Mouse (Mus musculus): ENCODE measurements around the gene Gpr87. TPM values are rescaled to one million over a fixed set of nuclear protein-coding genes. Genes with fewer than 3 reads are reported as not detected.

Gene Gpr87
- polyA plus RNA-seq, 1 experiment from 2014 or later: not detected

GRCm38 (mm10) chr3:59210089-59210488, 15.2 kb upstream of the Gpr87 start:
- H3K27me3 ChIP-seq: no peaks in the 10 kb centered on the region
- H3K36me3 ChIP-seq: no peaks in the 10 kb centered on the region
- no peak overlapping the region for H3K4me2 ChIP-seq
- no peaks in the 10 kb centered on the region for H3K9me3 ChIP-seq
- ATAC-seq (ENCODE audit: low read depth): no peak
- no peak overlapping the region for H3K27ac ChIP-seq (replicated peaks)
- WGBS: 79% methylated on average over 8 of the region's 8 CpGs
- no peaks in the 10 kb centered on the region; the same call in 1 of the 2 replicates for H3K4me1 ChIP-seq (replicated peaks)
- H3K9ac ChIP-seq: no peak overlapping the region
- no peak overlapping the region for H3K4me3 ChIP-seq

GRCm38 (mm10) chr3:59208650-59209548, 14.0 kb upstream of the Gpr87 start:
- Histone ChIP-seq H3K4me2 (no peak overlapping the region), H3K9ac (no peak overlapping the region), H3K27ac (replicated peaks) (no peak overlapping the region), H3K9me3 (no peaks in the 10 kb centered on the region), H3K36me3 (no peaks in the 10 kb centered on the region), H3K4me1 (replicated peaks) (no peaks in the 10 kb centered on the region; the same call in 1 of the 2 replicates), H3K27me3 (no peaks in the 10 kb centered on the region), H3K4me3 (no peak overlapping the region)
- ATAC-seq (ENCODE audit: low read depth): peak; percentile 61; the same call in 1 of the 2 replicates
- 65% methylated on average over 4 of the region's 4 CpGs for WGBS

DNA sequence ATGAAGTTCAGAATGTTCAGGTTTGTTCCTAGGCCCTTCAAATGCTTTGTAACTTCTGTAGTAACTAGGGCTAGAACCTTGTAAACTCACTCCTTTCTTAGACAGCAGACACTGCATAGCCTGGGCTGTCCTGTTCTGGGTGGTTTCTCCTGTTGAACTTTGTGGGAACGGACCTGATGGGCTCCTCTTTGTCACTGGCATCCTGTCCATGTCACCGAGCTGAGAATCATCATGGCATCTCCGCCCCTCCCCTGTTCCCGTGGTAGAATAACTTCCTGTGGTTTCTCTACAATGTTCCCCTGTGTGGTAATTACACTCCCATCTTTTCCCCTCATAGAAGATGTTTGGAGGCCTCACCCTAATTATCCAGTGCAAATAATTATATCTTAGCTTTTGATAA, 11.0 kb upstream of the Gpr87 start:
- H3K27ac ChIP-seq (replicated peaks): no peak overlapping the region
- H3K27me3 ChIP-seq: no peaks in the 10 kb centered on the region
- H3K4me2 ChIP-seq: no peak overlapping the region
- no peak overlapping the region for H3K9ac ChIP-seq
- 81% methylated on average over 4 of the region's 4 CpGs for WGBS
- no peaks in the 10 kb centered on the region for H3K36me3 ChIP-seq
- H3K4me3 ChIP-seq: no peak overlapping the region
- H3K9me3 ChIP-seq: no peaks in the 10 kb centered on the region
- H3K4me1 ChIP-seq (replicated peaks): no peaks in the 10 kb centered on the region; the same call in 1 of the 2 replicates
- no peak for ATAC-seq (ENCODE audit: low read depth)

DNA sequence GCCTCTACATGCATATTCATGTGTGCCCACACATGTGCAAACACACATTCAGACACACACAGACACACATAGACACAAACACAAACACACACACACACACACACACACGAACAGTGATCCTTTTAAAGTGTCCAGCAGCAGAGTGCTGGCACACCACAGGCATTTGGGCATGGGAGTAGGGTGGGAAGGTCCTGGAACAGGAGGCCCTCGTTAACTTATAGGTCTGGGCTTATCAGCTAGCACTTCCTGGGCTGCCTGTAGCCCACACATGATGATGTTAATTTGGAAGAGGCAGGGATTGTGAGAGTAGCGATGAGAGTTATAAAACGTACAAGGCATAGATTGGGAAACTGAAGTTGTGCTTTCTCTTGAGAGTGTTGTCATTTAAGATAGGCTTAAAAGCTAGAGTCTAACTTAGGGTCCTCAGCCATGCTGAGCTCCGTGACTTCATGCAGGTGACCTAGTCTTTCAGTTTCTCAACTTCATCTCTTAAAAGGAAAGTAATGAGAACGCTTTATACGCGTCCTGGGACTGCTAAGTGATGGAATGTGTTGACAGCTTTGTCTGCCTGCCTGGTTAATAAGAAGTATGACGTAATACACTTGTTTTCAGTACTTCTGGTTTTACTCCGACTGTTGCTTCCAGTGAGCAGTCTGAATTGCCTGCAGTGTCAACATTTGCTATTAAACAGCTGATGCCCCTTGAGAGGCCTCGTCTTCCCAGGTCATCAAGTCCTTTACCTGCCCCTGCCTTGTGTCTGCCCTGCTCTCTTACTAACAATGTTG, 10.0 kb upstream of the Gpr87 start:
- Histone ChIP-seq H3K27me3 (no peaks in the 10 kb centered on the region), H3K4me2 (no peak overlapping the region), H3K4me1 (replicated peaks) (no peaks in the 10 kb centered on the region; the same call in 1 of the 2 replicates), H3K27ac (replicated peaks) (no peak overlapping the region), H3K36me3 (no peaks in the 10 kb centered on the region), H3K4me3 (no peak overlapping the region), H3K9ac (no peak overlapping the region), H3K9me3 (no peaks in the 10 kb centered on the region)
- 84% methylated on average over 11 of the region's 11 CpGs for WGBS
- no peak for ATAC-seq (ENCODE audit: low read depth)

DNA sequence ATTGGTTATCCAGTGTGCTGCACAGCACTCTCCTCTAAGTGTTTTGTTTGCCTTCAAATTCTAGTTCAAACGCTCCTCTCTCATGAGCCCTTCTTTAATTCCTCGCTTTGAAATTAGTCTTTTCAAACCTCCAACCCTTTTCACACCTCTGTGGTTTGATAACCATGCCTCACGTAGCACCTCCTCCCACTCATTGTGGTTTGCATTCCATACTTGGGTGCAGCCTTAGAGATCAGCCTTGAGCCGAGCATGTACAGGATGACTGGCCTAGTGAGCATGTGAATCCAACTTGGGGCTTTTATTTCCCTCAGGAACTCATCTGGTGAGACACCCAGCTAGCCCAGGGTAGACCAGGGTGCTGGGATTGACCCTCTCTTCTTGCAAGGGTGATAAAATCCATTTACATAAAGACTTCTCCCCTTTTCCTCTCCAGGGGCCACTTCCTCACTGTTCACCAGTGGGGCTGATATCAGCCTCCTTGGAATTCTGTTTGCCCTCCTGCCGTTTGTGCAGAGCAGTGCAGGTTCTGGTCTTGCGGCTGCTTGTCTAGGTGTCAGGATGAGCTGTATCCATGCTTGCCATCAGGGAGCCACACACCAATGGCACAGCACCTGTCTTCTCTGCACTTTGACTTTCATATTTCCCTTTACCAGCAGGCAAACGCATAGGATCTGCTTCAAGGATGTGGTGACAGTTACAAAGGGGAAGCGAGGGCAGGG, 9.1 kb upstream of the Gpr87 start:
- Histone ChIP-seq H3K4me2 (no peak overlapping the region), H3K36me3 (no peaks in the 10 kb centered on the region), H3K4me3 (no peak overlapping the region), H3K4me1 (replicated peaks) (no peaks in the 10 kb centered on the region; the same call in 1 of the 2 replicates), H3K27ac (replicated peaks) (no peak overlapping the region), H3K9ac (no peak overlapping the region), H3K9me3 (no peaks in the 10 kb centered on the region), H3K27me3 (no peaks in the 10 kb centered on the region)
- 80% methylated on average over 8 of the region's 8 CpGs for WGBS
- ATAC-seq (ENCODE audit: low read depth): no peak

DNA sequence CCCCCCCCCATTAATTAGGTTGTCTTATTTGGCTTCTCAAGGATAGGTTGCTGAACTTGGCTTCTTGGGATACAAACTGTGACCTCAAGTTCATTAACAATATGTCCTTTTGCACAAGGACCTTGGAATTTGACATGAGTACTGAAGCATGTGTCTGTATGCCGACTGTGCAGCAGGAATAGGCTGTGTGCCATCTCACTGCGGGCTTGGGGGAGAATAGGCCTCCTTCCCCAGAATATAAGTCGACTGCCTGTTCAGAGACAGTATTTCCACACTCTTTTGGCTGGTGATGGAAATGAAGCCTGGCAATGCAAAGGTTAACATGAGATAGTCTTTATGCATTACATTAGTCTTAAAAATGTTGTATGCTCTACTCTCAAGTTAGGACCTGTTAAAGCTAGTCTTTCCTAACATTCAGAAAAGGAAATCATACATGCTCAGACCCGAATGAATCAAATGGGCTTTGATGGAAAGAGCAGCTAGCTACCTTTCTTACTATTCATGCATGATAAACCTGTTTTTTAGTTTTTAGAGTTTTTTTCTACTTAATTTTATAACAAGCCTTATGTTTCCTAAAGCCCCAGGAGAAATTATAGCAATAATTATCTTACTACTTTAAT, 2.5 kb upstream of the Gpr87 start:
- no peak for ATAC-seq (ENCODE audit: low read depth)
- no peak overlapping the region for H3K9ac ChIP-seq
- no peaks in the 10 kb centered on the region for H3K27me3 ChIP-seq
- H3K27ac ChIP-seq (replicated peaks): no peak overlapping the region
- no peaks in the 10 kb centered on the region for H3K9me3 ChIP-seq
- no peaks in the 10 kb centered on the region for H3K36me3 ChIP-seq
- H3K4me1 ChIP-seq (replicated peaks): no peaks in the 10 kb centered on the region
- no peak overlapping the region for H3K4me3 ChIP-seq
- 87% methylated on average over 4 of the region's 4 CpGs for WGBS
- no peak overlapping the region for H3K4me2 ChIP-seq

- Histone ChIP-seq H3K4me1 (replicated peaks) (no peaks in the 10 kb centered on the region), H3K9ac (no peak overlapping the region), H3K27ac (replicated peaks) (no peak overlapping the region), H3K4me2 (no peak overlapping the region), H3K4me3 (no peak overlapping the region), H3K27me3 (no peaks in the 10 kb centered on the region), H3K36me3 (no peaks in the 10 kb centered on the region), H3K9me3 (no peaks in the 10 kb centered on the region)
- 91% methylated on average over 7 of the region's 7 CpGs for WGBS
- ATAC-seq (ENCODE audit: low read depth): no peak
These were observed 805 bp downstream of the Gpr87 start for GRCm38 (mm10) chr3:59194099-59194498.

GRCm38 (mm10) chr3:59191674-59192073, 3.2 kb downstream of the Gpr87 start:
- H3K27ac ChIP-seq (replicated peaks): no peak overlapping the region
- no peak overlapping the region for H3K9ac ChIP-seq
- 98% methylated on average over 6 of the region's 6 CpGs for whole genome bisulfite sequencing
- no peaks in the 10 kb centered on the region for H3K4me1 ChIP-seq (replicated peaks)
- no peaks in the 10 kb centered on the region for H3K9me3 ChIP-seq
- no peak for ATAC-seq (ENCODE audit: low read depth)
- no peaks in the 10 kb centered on the region for H3K36me3 ChIP-seq
- H3K4me2 ChIP-seq: no peak overlapping the region
- H3K27me3 ChIP-seq: no peaks in the 10 kb centered on the region
- no peak overlapping the region for H3K4me3 ChIP-seq

GRCm38 (mm10) chr3:59187336-59187735, 7.6 kb downstream of the Gpr87 start:
- Histone ChIP-seq H3K27me3 (no peaks in the 10 kb centered on the region), H3K4me1 (replicated peaks) (no peaks in the 10 kb centered on the region), H3K9me3 (no peaks in the 10 kb centered on the region), H3K4me3 (no peak overlapping the region), H3K9ac (no peak overlapping the region), H3K36me3 (no peaks in the 10 kb centered on the region), H3K4me2 (no peak overlapping the region), H3K27ac (replicated peaks) (no peak overlapping the region)
- ATAC-seq (ENCODE audit: low read depth): no peak
- WGBS: 84% methylated on average over 4 of the region's 4 CpGs

- Histone ChIP-seq H3K27me3 (no peaks in the 10 kb centered on the region), H3K36me3 (no peaks in the 10 kb centered on the region), H3K4me3 (no peak overlapping the region), H3K9me3 (no peaks in the 10 kb centered on the region), H3K27ac (replicated peaks) (no peak overlapping the region), H3K4me2 (no peak overlapping the region), H3K4me1 (replicated peaks) (no peaks in the 10 kb centered on the region), H3K9ac (no peak overlapping the region)
- 92% methylated on average over 4 of the region's 4 CpGs for WGBS
- ATAC-seq (ENCODE audit: low read depth): no peak
These were observed 9.2 kb downstream of the Gpr87 start for GRCm38 (mm10) chr3:59185662-59186061.

- Histone ChIP-seq H3K4me3 (no peak overlapping the region), H3K9ac (no peak overlapping the region), H3K36me3 (no peaks in the 10 kb centered on the region), H3K9me3 (no peaks in the 10 kb centered on the region), H3K27ac (replicated peaks) (no peak overlapping the region), H3K4me2 (no peak overlapping the region), H3K4me1 (replicated peaks) (no peaks in the 10 kb centered on the region), H3K27me3 (no peaks in the 10 kb centered on the region)
- no peak for ATAC-seq (ENCODE audit: low read depth)
These were observed 12.8 kb downstream of the Gpr87 start for GRCm38 (mm10) chr3:59182129-59182528.
